In genomic region chr15:31264827-31265226, GRCm38 (mm10) we compare ENCODE assay signal across 8 mouse cellular contexts. TPM values are rescaled to one million over a fixed set of nuclear protein-coding genes. Genes with fewer than 3 reads are reported as not detected.
DNase-seq lines count a peak whose midpoint lies in the region; ATAC-seq and TF ChIP-seq lines count a peak whose summit lies in the region.

No protein-coding gene starts in this region.

- 27% methylated on average over 6 of the region's 6 CpGs for WGBS in hindbrain, postnatal 0 days

- no peak overlapping the region for H3K9ac ChIP-seq in hindbrain, postnatal 0 days (replicated peaks; ENCODE audit: low read length)

- TF ChIP-seq CTCF in hindbrain, postnatal 0 days (IDR thresholded peaks at IDR 0.05; ENCODE audit: low read depth) = peak; percentile 100
- TF ChIP-seq CTCF in left cerebral cortex, adult 2 months (IDR thresholded peaks at IDR 0.05) = peak; percentile 98

- no peak overlapping the region for H3K27ac ChIP-seq in hindbrain, postnatal 0 days
- H3K27ac ChIP-seq in left cerebral cortex, adult 2 months = no peak overlapping the region

- H3K9me3 ChIP-seq in hindbrain, postnatal 0 days (ENCODE audit: low read length) = no peaks in the 10 kb centered on the region

- ATAC-seq in hindbrain, postnatal 0 days = peak; percentile 91
- ATAC-seq in megakaryocyte, adult 5-6 weeks (ENCODE audit: poor library complexity, severe bottlenecking) = peak; percentile 80

- intact Hi-C loops in left cerebral cortex, adult 2 months (cut with DNase I) = loop anchor here (2.0 to 10.0 kb wide), 3 partner anchors 230 to 1236 kb away; no protein-coding TSS in a partner anchor

- H3K4me3 ChIP-seq in hindbrain, postnatal 0 days (ENCODE audit: low read length) = no peak overlapping the region
- no peak overlapping the region for H3K4me3 ChIP-seq in left cerebral cortex, adult 2 months

- H3K4me2 ChIP-seq in hindbrain, postnatal 0 days (ENCODE audit: low read depth, low read length) = no peak overlapping the region

- H3K4me1 ChIP-seq in hindbrain, postnatal 0 days (ENCODE audit: insufficient read depth, low read length) = no peaks in the 10 kb centered on the region

- H3K27me3 ChIP-seq in hindbrain, postnatal 0 days (ENCODE audit: insufficient read depth, low read length) = no peaks in the 10 kb centered on the region

- DNase-seq in NIH3T3 (ENCODE audit: low read depth) = peak; percentile 81
- DNase-seq in cerebellum, postnatal 14 days = peak; percentile 84 to 90
- peak; percentile 77 for DNase-seq in gastrocnemius, adult 18-20 months (ENCODE audit: low spot score)
- DNase-seq in hindbrain, postnatal 0 days (ENCODE audit: low spot score) = peak; percentile 93
- peak; percentile 86 to 90 for DNase-seq in left cerebral cortex, adult 2 months (ENCODE audit: extremely low spot score in 1 of 2, low spot score in 2 of 2)
- DNase-seq in right cerebral cortex, postnatal 10 days (ENCODE audit: low spot score in 2 of 2) = peak; percentile 90 to 92
- DNase-seq in urinary bladder, postnatal 10 days (ENCODE audit: low spot score) = peak; percentile 34

- H3K36me3 ChIP-seq in hindbrain, postnatal 0 days (ENCODE audit: insufficient read depth, low read length) = no peaks in the 10 kb centered on the region

RNA-seq across cellular contexts. Expression of gene Dap, which starts 40.7 kb away (rescaled TPM):
- total RNA-seq in gastrocnemius, adult 18-20 months (2021) = 1 to 10 TPM; 8.5 to 8.9 TPM
- 17.6 and 39.0 TPM in 2 replicates for total RNA-seq in hindbrain, postnatal 0 days (2014; rRNA removed)
- 26.5 and 29.5 TPM in 2 replicates for polyA plus RNA-seq in hindbrain, postnatal 0 days (2015; fragmentation: Nextera tagmentation; extraction: Ambion mirVana)
- 1 to 10 TPM; 5.5 to 6.4 TPM for total RNA-seq in left cerebral cortex, adult 2 months (2021)
- 91.4 and 97.3 TPM in 2 replicates for total RNA-seq in megakaryocyte, adult 5-6 weeks (2015)
- total RNA-seq in megakaryocyte, adult 5-6 weeks (2017) = 63.1 and 66.6 TPM in 2 replicates

Comparison
In these comparisons a context has a peak if more than half of its experiments do, and no peak if none do; other contexts are left out.
1. DNase-seq: peak in every context shown above with its lines; median percentile 93 in hindbrain, postnatal 0 days; 91 in right cerebral cortex, postnatal 10 days; 88 in left cerebral cortex, adult 2 months; 87 in cerebellum, postnatal 14 days; 81 in NIH3T3; 77 in gastrocnemius, adult 18-20 months; 34 in urinary bladder, postnatal 10 days.